Mouse (Mus musculus) thymus, postnatal 10 days (tissue): ENCODE results near the gene Sgca.
A peak's percentile ranks its signal among the peaks of the same experiment; 100 is the strongest.
"Not testable (repeated sequence)": the region's sequence is repeated elsewhere in the genome, so short reads cannot be mapped to it uniquely, and the experiment has no call there.

ENCODE experiments used
- DNase-seq, 2 experiments: peaks; one replicate each; pipeline ENCODE4 v3.0.0; 2021; ENCODE audit warnings: low spot score in 2 of 2

Gene Sgca

GRCm38 (mm10) chr11:94976199-94976598 lies at the start of gene Sgca:
Gene Sgca (minus strand): TSS chr11:94976327.
- no peak for DNase-seq

GRCm38 (mm10) chr11:95025227-95026012 lies 49.3 kb upstream of the Sgca start:
- DNase-seq: no peak

- no peak for DNase-seq
Measured at GRCm38 (mm10) chr11:95024439-95025184, 48.5 kb upstream of the Sgca start.

- DNase-seq: no peak
Measured at GRCm38 (mm10) chr11:95023481-95023880, 47.4 kb upstream of the Sgca start.

GRCm38 (mm10) chr11:95022237-95022992 lies 46.3 kb upstream of the Sgca start:
- no peak for DNase-seq

- DNase-seq: no peak
Measured at GRCm38 (mm10) chr11:95015484-95015883, 39.4 kb upstream of the Sgca start.

- DNase-seq: no peak
Measured at GRCm38 (mm10) chr11:95012487-95012886, 36.4 kb upstream of the Sgca start.

- no peak for DNase-seq
Measured at GRCm38 (mm10) chr11:95012075-95012474, 35.9 kb upstream of the Sgca start.

GRCm38 (mm10) chr11:95011416-95011815 lies 35.3 kb upstream of the Sgca start:
- DNase-seq: no peak

- DNase-seq: not testable (repeated sequence)
Measured at GRCm38 (mm10) chr11:95010841-95011403, 34.8 kb upstream of the Sgca start.

GRCm38 (mm10) chr11:95010141-95010739 lies 34.1 kb upstream of the Sgca start:
- no peak for DNase-seq

- DNase-seq: no peak
Measured at GRCm38 (mm10) chr11:95009629-95010014, 33.5 kb upstream of the Sgca start, which contains the start of gene Samd14. Gene Samd14 (plus strand): TSS chr11:95009879.

- no peak for DNase-seq
Measured at GRCm38 (mm10) chr11:95008661-95009628, 32.8 kb upstream of the Sgca start.

GRCm38 (mm10) chr11:95007418-95007817 lies 31.3 kb upstream of the Sgca start:
- no peak for DNase-seq

GRCm38 (mm10) chr11:95006525-95007219 lies 30.5 kb upstream of the Sgca start:
- DNase-seq: peak; percentile 68 to 76

- DNase-seq: no peak
Measured at GRCm38 (mm10) chr11:95006038-95006437, 29.9 kb upstream of the Sgca start.

- no peak for DNase-seq
Measured at GRCm38 (mm10) chr11:95004937-95005198, 28.7 kb upstream of the Sgca start.

- no peak for DNase-seq
Measured at GRCm38 (mm10) chr11:95004136-95004936, 28.2 kb upstream of the Sgca start.

- no peak for DNase-seq
Measured at GRCm38 (mm10) chr11:95002705-95003104, 26.6 kb upstream of the Sgca start.
